Mouse (Mus musculus): ENCODE measurements around the gene Olfr434. TPM values are rescaled to one million over a fixed set of nuclear protein-coding genes. Genes with fewer than 3 reads are reported as not detected.
"Not testable (repeated sequence)": the region's sequence is repeated elsewhere in the genome, so short reads cannot be mapped to it uniquely, and the experiment has no call there.

Olfr434 gene
- polyA plus RNA-seq, 1 experiment from 2014 or later, result not detected

DNA sequence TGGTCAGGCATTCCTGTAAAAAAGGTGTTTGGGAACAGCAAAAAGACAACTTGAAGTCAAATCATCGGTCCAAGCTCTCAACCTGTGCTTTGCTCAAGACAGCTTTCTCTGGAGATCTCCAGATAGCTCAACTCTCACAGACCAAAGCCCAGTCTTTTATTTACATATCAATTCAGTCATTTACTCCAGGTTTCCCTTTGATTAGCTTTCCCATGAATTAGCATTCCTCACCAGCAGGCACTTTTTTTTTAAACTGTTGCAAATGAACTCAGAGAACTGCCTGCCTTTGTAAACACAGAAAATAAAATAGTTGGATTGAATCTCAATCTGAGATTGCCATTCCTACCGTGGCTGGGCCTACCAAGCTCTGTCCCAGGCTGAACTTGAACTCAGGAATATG, 7.5 kb upstream of the Olfr434 start:
- 50% methylated on average over 2 of the region's 2 CpGs for WGBS
- no peak for ATAC-seq (ENCODE audit: low FRiP score, low TSS enrichment)
- peak; percentile 1 for DNase-seq

DNA sequence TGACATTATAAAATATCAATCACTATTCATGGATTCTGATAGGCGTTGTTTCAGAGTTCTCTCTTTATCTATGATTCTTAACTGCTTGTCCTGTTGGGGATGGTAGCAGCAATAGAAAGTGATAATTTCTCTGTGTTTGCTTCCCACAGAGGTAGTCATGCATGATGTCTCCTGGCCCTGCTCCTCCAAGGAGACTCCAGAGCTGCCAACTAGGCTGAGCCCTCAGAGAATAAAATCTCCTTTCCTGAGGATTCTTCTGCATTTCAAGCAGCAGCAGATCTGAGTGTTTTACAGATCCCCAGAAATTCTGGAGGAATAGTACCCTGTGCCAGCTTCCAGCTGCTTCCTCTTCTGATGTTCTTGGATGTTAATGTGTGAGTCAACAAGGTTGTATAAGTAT, 18.4 kb downstream of the Olfr434 start, which contains the start of gene Olfr47:
Olfr47 (plus strand) TSS at position 275 of the 400 bp plus-strand sequence.
- H3K27ac ChIP-seq (replicated peaks; ENCODE audit: low read depth, low read length); H3K9me3 ChIP-seq (ENCODE audit: control insufficient read depth, low read length); H3K4me2 ChIP-seq (ENCODE audit: low read length); H3K9ac ChIP-seq (replicated peaks; ENCODE audit: low read length); H3K4me3 ChIP-seq (replicated peaks; ENCODE audit: low read depth, low read length); H3K4me1 ChIP-seq (ENCODE audit: control insufficient read depth, insufficient read depth, low read length); H3K27me3 ChIP-seq (ENCODE audit: control insufficient read depth, insufficient read depth, low read length); DNase-seq; H3K36me3 ChIP-seq (ENCODE audit: control insufficient read depth, insufficient read depth, low read length); ATAC-seq (ENCODE audit: low FRiP score, low TSS enrichment): not testable (repeated sequence)
- WGBS, result 87% methylated on average over 1 of the region's 1 CpGs

More for the DNA sequence above, 7.5 kb upstream of the Olfr434 start:
- H3K27me3 ChIP-seq (ENCODE audit: control insufficient read depth, insufficient read depth, low read length), result no peaks in the 10 kb centered on the region
- no peaks in the 10 kb centered on the region for H3K4me1 ChIP-seq (ENCODE audit: control insufficient read depth, insufficient read depth, low read length)
- H3K4me3 ChIP-seq (replicated peaks; ENCODE audit: low read depth, low read length), result no peak overlapping the region
- H3K36me3 ChIP-seq (ENCODE audit: control insufficient read depth, insufficient read depth, low read length), result no peaks in the 10 kb centered on the region
- H3K4me2 ChIP-seq (ENCODE audit: low read length), result no peak overlapping the region
- H3K27ac ChIP-seq (replicated peaks; ENCODE audit: low read depth, low read length), result no peak overlapping the region
- no peaks in the 10 kb centered on the region for H3K9me3 ChIP-seq (ENCODE audit: control insufficient read depth, low read length)
- no peak overlapping the region for H3K9ac ChIP-seq (replicated peaks; ENCODE audit: low read length)

- no peak overlapping the region for H3K27ac ChIP-seq (replicated peaks; ENCODE audit: low read depth, low read length)
- DNase-seq, result peak; percentile 33
- WGBS, result 16% methylated on average over 4 of the region's 4 CpGs
These were observed 29.2 kb downstream of the Olfr434 start for GRCm38 (mm10) chr6:43242061-43242460.

GRCm38 (mm10) chr6:43247396-43247795, 34.6 kb downstream of the Olfr434 start:
- no peak for DNase-seq
- WGBS, result 65% methylated on average over 3 of the region's 3 CpGs

More at GRCm38 (mm10) chr6:43242061-43242460, 29.2 kb downstream of the Olfr434 start:
- Histone ChIP-seq H3K9me3 (ENCODE audit: control insufficient read depth, low read length) (no peaks in the 10 kb centered on the region), H3K4me2 (ENCODE audit: low read length) (no peak overlapping the region), H3K36me3 (ENCODE audit: control insufficient read depth, insufficient read depth, low read length) (no peaks in the 10 kb centered on the region), H3K4me3 (replicated peaks; ENCODE audit: low read depth, low read length) (no peak overlapping the region), H3K27me3 (ENCODE audit: control insufficient read depth, insufficient read depth, low read length) (no peaks in the 10 kb centered on the region), H3K4me1 (ENCODE audit: control insufficient read depth, insufficient read depth, low read length) (no peaks in the 10 kb centered on the region), H3K9ac (replicated peaks; ENCODE audit: low read length) (no peak overlapping the region)
- ATAC-seq (ENCODE audit: low FRiP score, low TSS enrichment), result no peak

DNA sequence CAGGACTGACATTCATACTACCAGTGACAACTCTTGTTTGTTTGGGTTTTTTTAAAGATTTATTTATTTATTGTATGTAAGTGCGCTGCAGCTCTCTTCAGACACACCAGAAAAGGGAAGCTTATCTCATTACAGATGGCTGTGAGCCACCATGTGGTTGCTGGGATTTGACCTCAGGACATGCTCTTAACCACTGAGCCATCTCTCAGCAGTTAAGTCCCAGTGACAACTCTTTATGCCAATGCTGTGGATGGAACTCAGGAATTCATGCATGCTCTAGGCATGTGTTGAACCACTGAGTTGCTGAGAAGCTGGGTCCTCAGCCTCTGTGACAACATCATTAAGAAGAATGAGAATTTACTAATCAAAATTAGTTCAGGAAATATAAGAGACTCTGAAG, 40.2 kb downstream of the Olfr434 start:
- Histone ChIP-seq H3K27ac (replicated peaks; ENCODE audit: low read depth, low read length) (no peak overlapping the region), H3K4me2 (ENCODE audit: low read length) (no peak overlapping the region), H3K36me3 (ENCODE audit: control insufficient read depth, insufficient read depth, low read length) (no peaks in the 10 kb centered on the region), H3K4me3 (replicated peaks; ENCODE audit: low read depth, low read length) (no peak overlapping the region), H3K27me3 (ENCODE audit: control insufficient read depth, insufficient read depth, low read length) (no peaks in the 10 kb centered on the region), H3K9me3 (ENCODE audit: control insufficient read depth, low read length) (no peaks in the 10 kb centered on the region), H3K9ac (replicated peaks; ENCODE audit: low read length) (no peak overlapping the region), H3K4me1 (ENCODE audit: control insufficient read depth, insufficient read depth, low read length) (no peaks in the 10 kb centered on the region)
- DNase-seq (no peak), ATAC-seq (ENCODE audit: low FRiP score, low TSS enrichment) (no peak)
- 85% methylated on average over 1 of the region's 1 CpGs for WGBS

More at GRCm38 (mm10) chr6:43247396-43247795, 34.6 kb downstream of the Olfr434 start:
- Histone ChIP-seq H3K36me3 (ENCODE audit: control insufficient read depth, insufficient read depth, low read length) (no peaks in the 10 kb centered on the region), H3K9ac (replicated peaks; ENCODE audit: low read length) (no peak overlapping the region), H3K27ac (replicated peaks; ENCODE audit: low read depth, low read length) (no peak overlapping the region), H3K4me3 (replicated peaks; ENCODE audit: low read depth, low read length) (no peak overlapping the region), H3K4me1 (ENCODE audit: control insufficient read depth, insufficient read depth, low read length) (no peaks in the 10 kb centered on the region), H3K4me2 (ENCODE audit: low read length) (no peak overlapping the region), H3K27me3 (ENCODE audit: control insufficient read depth, insufficient read depth, low read length) (no peaks in the 10 kb centered on the region), H3K9me3 (ENCODE audit: control insufficient read depth, low read length) (no peaks in the 10 kb centered on the region)
- no peak for ATAC-seq (ENCODE audit: low FRiP score, low TSS enrichment)

DNA sequence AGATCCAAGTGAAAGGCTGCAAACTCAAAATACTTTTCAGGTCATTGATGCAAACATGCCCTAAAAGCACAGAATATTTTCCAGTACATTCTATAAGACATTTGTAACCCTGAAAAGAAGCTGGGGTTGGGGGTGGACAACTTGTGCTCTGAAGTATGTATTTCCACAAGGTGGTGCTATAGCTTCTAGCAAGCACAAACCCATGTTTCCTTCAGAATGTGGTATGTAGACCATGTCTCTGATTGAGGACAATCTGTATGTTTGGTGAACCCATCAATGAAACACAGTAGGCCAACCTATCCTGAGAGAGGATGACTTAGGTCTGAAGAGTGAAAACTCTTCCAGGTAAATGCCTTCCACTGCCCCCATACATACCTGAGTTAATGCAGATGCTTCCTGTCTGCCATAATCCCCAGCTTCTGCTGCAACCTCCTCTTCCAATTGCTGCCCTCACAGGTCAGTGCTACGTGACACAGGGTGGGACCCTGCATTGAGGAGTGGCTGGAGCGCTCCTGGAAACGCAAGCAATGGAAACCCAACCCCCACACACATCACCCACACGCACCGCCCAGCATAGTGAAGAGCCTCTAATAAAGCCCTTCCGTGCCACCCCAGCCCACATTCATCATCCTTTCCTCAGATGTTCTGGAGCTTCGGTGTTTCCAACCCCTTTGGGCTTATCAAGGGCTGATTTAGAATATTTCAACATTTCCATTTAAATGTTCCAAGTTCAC, 41.5 kb downstream of the Olfr434 start:
- whole genome bisulfite sequencing, result 69% methylated on average over 7 of the region's 7 CpGs
- no peak overlapping the region for H3K4me3 ChIP-seq (replicated peaks; ENCODE audit: low read depth, low read length)
- no peaks in the 10 kb centered on the region for H3K27me3 ChIP-seq (ENCODE audit: control insufficient read depth, insufficient read depth, low read length)
- no peaks in the 10 kb centered on the region for H3K36me3 ChIP-seq (ENCODE audit: control insufficient read depth, insufficient read depth, low read length)
- no peaks in the 10 kb centered on the region for H3K9me3 ChIP-seq (ENCODE audit: control insufficient read depth, low read length)
- no peaks in the 10 kb centered on the region for H3K4me1 ChIP-seq (ENCODE audit: control insufficient read depth, insufficient read depth, low read length)
- H3K9ac ChIP-seq (replicated peaks; ENCODE audit: low read length), result no peak overlapping the region
- no peak overlapping the region for H3K4me2 ChIP-seq (ENCODE audit: low read length)
- peak; percentile 41 for DNase-seq
- no peak for ATAC-seq (ENCODE audit: low FRiP score, low TSS enrichment)
- H3K27ac ChIP-seq (replicated peaks; ENCODE audit: low read depth, low read length), result no peak overlapping the region

DNA sequence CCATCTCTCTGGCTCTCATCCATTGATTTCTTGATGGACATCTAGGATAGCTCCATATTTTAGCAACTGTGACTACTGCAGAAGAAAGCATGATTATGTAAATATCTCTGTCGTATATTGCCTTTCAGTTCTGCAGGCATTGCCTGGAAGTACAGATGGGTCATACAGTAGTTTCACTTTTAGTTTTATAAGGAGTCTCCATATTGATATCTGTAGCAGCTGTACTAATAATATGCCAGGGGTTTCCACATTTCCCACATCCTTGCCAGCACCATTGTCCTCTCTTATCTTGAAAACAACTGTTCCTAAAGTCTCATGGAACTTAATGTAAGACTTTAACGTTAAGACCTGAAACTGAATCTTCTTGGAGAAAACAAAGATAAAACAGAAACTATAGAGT, 47.9 kb downstream of the Olfr434 start:
- H3K4me1 ChIP-seq (ENCODE audit: control insufficient read depth, insufficient read depth, low read length), result peaks cover 7% of the 10 kb centered on the region
- H3K9ac ChIP-seq (replicated peaks; ENCODE audit: low read length), result no peak overlapping the region
- ATAC-seq (ENCODE audit: low FRiP score, low TSS enrichment), result no peak
- no peaks in the 10 kb centered on the region for H3K36me3 ChIP-seq (ENCODE audit: control insufficient read depth, insufficient read depth, low read length)
- H3K27ac ChIP-seq (replicated peaks; ENCODE audit: low read depth, low read length), result no peak overlapping the region
- H3K27me3 ChIP-seq (ENCODE audit: control insufficient read depth, insufficient read depth, low read length), result peaks cover 9% of the 10 kb centered on the region; the same call in 1 of the 2 replicates
- no peaks in the 10 kb centered on the region for H3K9me3 ChIP-seq (ENCODE audit: control insufficient read depth, low read length)
- H3K4me2 ChIP-seq (ENCODE audit: low read length), result no peak overlapping the region
- no peak overlapping the region for H3K4me3 ChIP-seq (replicated peaks; ENCODE audit: low read depth, low read length)
- DNase-seq, result no peak
- WGBS, result 76% methylated on average over 2 of the region's 2 CpGs

- peak within 1 kb of the TSS; percentile 87 for H3K4me2 ChIP-seq (ENCODE audit: low read length)
- DNase-seq, result peak; percentile 34
- H3K27ac ChIP-seq (replicated peaks; ENCODE audit: low read depth, low read length), result no peak within 1 kb of the TSS
- WGBS, result 1% methylated on average over 47 of the region's 48 CpGs
- peak within 1 kb of the TSS; percentile 46 for H3K4me3 ChIP-seq (replicated peaks; ENCODE audit: low read depth, low read length)
- H3K36me3 ChIP-seq (ENCODE audit: control insufficient read depth, insufficient read depth, low read length), result no peaks in the 10 kb centered on the region
- peaks cover 23% of the 10 kb centered on the region; the same call in 1 of the 2 replicates for H3K27me3 ChIP-seq (ENCODE audit: control insufficient read depth, insufficient read depth, low read length)
- no peaks in the 10 kb centered on the region for H3K9me3 ChIP-seq (ENCODE audit: control insufficient read depth, low read length)
- peaks cover 13% of the 10 kb centered on the region for H3K4me1 ChIP-seq (ENCODE audit: control insufficient read depth, insufficient read depth, low read length)
- ATAC-seq (ENCODE audit: low FRiP score, low TSS enrichment), result peak; percentile 77
- peak within 1 kb of the TSS; percentile 40; the same call in 1 of the 2 replicates for H3K9ac ChIP-seq (replicated peaks; ENCODE audit: low read length)
These were observed 52.7 kb downstream of the Olfr434 start, which contains the start of gene Arhgef5 for GRCm38 (mm10) chr6:43265363-43266041. TSS of gene Arhgef5 (plus strand) at chr6:43265582.
